Mouse (Mus musculus) G1E (cell line): Measurements from ENCODE around the gene Pus1. TPM values are rescaled to one million over a fixed set of nuclear protein-coding genes. Genes with fewer than 3 reads are reported as not detected.
A peak's percentile ranks its signal among the peaks of the same experiment; 100 is the strongest.

ENCODE experiments used
- ATAC-seq: 2 replicates; pipeline ENCODE4 v1.8.0; 2016; ENCODE audit warnings: mild to moderate bottlenecking; ENCODE audit not compliant: insufficient number of reproducible peaks, poor library complexity, low FRiP score, severe bottlenecking; ENCODE audit errors: extremely low read depth
- DNase-seq: peaks from one replicate; pipeline ENCODE4 v3.0.0; 2012; ENCODE audit warnings: low spot score
- H3K27me3 ChIP-seq: 2 replicates; pipeline ENCODE4 v1.6.1; 2012; ENCODE audit warnings: mild to moderate bottlenecking, low read length, inconsistent platforms; ENCODE audit not compliant: insufficient read depth
- H3K36me3 ChIP-seq: replicated peaks from 2 replicates; pipeline ENCODE3; 2012; ENCODE audit warnings: mild to moderate bottlenecking, inconsistent platforms
- H3K4me1 ChIP-seq: 2 replicates; pipeline ENCODE4 v1.6.1; 2012; ENCODE audit warnings: low read depth, low read length, inconsistent platforms, mixed read lengths; ENCODE audit not compliant: insufficient read depth
- H3K4me3 ChIP-seq: 2 replicates; pipeline ENCODE4 v1.5.1; 2012; ENCODE audit warnings: low read depth, mild to moderate bottlenecking, inconsistent platforms, low read length, moderate library complexity, mixed read lengths
- H3K9me3 ChIP-seq: replicated peaks from 2 replicates; pipeline ENCODE4 v1.6.1; 2012; ENCODE audit warnings: inconsistent platforms
- CTCF ChIP-seq: IDR thresholded peaks from 2 replicates; pipeline ENCODE4 v1.5.1; 2012; ENCODE audit warnings: low read depth, low read length, inconsistent platforms, mixed read lengths
- GATA1 ChIP-seq: IDR thresholded peaks from 2 replicates; pipeline ENCODE4 v1.6.1; 2012; ENCODE audit warnings: borderline replicate concordance, low read length, inconsistent platforms, mixed read lengths
- GATA2 ChIP-seq: IDR thresholded peaks from 2 replicates; pipeline ENCODE4 v1.6.1; 2012; ENCODE audit warnings: low read depth, low read length, inconsistent platforms, borderline replicate concordance
- POLR2AphosphoS5 ChIP-seq: IDR thresholded peaks from 2 replicates; pipeline ENCODE4 v1.6.1; 2012; ENCODE audit warnings: low read depth, low read length, inconsistent platforms; ENCODE audit not compliant: insufficient replicate concordance
- TAL1 ChIP-seq: conservative IDR thresholded peaks from 2 replicates; pipeline ENCODE4 v1.6.1; 2012; ENCODE audit warnings: low read depth, low read length, inconsistent platforms, mixed read lengths
- polyA plus RNA-seq: library from polyadenylated mRNA; stranded (reverse); fragments of >175 nt; gene quantifications from 2 replicates; pipeline ENCODE4 v1.2.3, GENCODE M21; 2012
- total RNA-seq, 2 experiments: library from RNA; stranded (forward) in 1 of 2; stranded (reverse) in 1 of 2; fragments of 200-1000 nt in 1 of 2; fragments of >200 nt in 1 of 2; fragmentation: Nextera tagmentation in 1 of 2; gene quantifications; 2 replicates each; pipeline ENCODE4 v1.2.3; 2014 to 2017

Pus1 gene
- total and polyA plus RNA-seq, 3 experiments = 17.8 to 143 (median 72.9) TPM

DNA sequence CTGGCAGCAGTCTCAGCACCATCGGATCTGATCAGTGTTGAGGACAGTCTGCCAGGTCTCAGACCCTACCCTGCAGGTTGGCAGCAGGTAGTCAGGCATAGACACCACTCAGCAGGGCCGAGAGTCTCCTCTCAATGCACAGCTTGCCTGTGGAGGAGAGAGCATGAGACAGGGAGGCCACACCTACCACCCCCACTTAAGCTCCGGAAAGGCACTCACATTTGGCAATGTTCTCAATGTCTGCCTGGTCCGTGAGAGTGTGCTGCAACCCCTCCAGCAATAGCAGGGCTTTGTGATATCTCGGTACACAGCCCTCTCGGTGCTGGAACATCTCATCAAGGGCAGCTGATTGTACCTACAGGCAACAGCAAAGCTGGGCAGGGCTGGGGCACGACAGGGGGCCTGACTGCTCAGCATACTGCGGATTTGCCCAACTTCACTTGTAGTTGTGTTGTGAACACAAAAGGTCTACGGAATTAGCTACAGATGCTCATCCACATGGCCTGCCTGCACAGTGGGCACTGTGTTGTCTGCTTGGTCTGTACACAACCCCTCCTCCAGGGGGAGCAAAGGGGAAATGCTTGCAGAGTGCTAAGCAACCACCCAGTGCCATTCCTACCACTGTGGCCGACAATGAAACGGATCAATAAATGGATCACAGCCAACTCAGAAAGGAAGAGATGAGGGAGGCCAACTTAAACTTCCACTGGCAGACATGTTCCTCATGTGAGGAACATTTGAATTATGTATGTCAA is 5.8 kb upstream of the Pus1 start:
- no peak for ATAC-seq
- H3K4me1 ChIP-seq = peaks cover 74% of the 10 kb centered on the region
- no peak overlapping the region for H3K4me3 ChIP-seq
- DNase-seq = no peak
- TF ChIP-seq CTCF (peak; percentile 43; the same call in 1 of the 2 replicates), POLR2AphosphoS5 (no peak), TAL1 (no peak)
- peaks cover 73% of the 10 kb centered on the region for H3K36me3 ChIP-seq
- no peaks in the 10 kb centered on the region for H3K9me3 ChIP-seq
- H3K27me3 ChIP-seq = no peaks in the 10 kb centered on the region

- Histone ChIP-seq H3K4me1 (peaks cover 70% of the 10 kb centered on the region), H3K27me3 (no peaks in the 10 kb centered on the region), H3K9me3 (no peaks in the 10 kb centered on the region), H3K4me3 (no peak overlapping the region), H3K36me3 (peaks cover 56% of the 10 kb centered on the region)
- no peak for DNase-seq
- TF ChIP-seq TAL1 = no peak
- no peak for TF ChIP-seq GATA1
- no peak for TF ChIP-seq CTCF
- no peak for TF ChIP-seq POLR2AphosphoS5
- no peak for TF ChIP-seq GATA2
- no peak for ATAC-seq
Observed at GRCm38 (mm10) chr5:110783150-110783549, 2.7 kb upstream of the Pus1 start.

- Histone ChIP-seq H3K4me3 (no peak overlapping the region; the same call in 1 of the 2 replicates), H3K4me1 (peaks cover 70% of the 10 kb centered on the region), H3K36me3 (peaks cover 56% of the 10 kb centered on the region), H3K9me3 (no peaks in the 10 kb centered on the region), H3K27me3 (no peaks in the 10 kb centered on the region)
- ATAC-seq (no peak), DNase-seq (no peak)
- no peak for TF ChIP-seq POLR2AphosphoS5
- no peak for TF ChIP-seq TAL1
- no peak for TF ChIP-seq GATA1
- no peak for TF ChIP-seq GATA2
- TF ChIP-seq CTCF = no peak
Observed at GRCm38 (mm10) chr5:110781529-110782238, 1.2 kb upstream of the Pus1 start.

GRCm38 (mm10) chr5:110780761-110781528 is 486 bp upstream of the Pus1 start:
- Histone ChIP-seq H3K4me3 (peak overlapping the region; percentile 90), H3K4me1 (peaks cover 70% of the 10 kb centered on the region), H3K27me3 (no peaks in the 10 kb centered on the region), H3K9me3 (no peaks in the 10 kb centered on the region), H3K36me3 (peaks cover 56% of the 10 kb centered on the region)
- no peak for DNase-seq
- TF ChIP-seq CTCF = no peak
- no peak for TF ChIP-seq TAL1
- no peak for TF ChIP-seq GATA1
- ATAC-seq = no peak

- H3K27me3 ChIP-seq = no peaks in the 10 kb centered on the region
- H3K36me3 ChIP-seq = peaks cover 60% of the 10 kb centered on the region
- DNase-seq (no peak), ATAC-seq (no peak)
- no peaks in the 10 kb centered on the region for H3K9me3 ChIP-seq
- H3K4me3 ChIP-seq = peak overlapping the region; percentile 90
- TF ChIP-seq TAL1 (no peak), CTCF (no peak), GATA1 (no peak), GATA2 (no peak), POLR2AphosphoS5 (no peak)
- peaks cover 83% of the 10 kb centered on the region for H3K4me1 ChIP-seq
Observed at GRCm38 (mm10) chr5:110779276-110779997, 1.0 kb downstream of the Pus1 start.

- H3K36me3 ChIP-seq = peaks cover 66% of the 10 kb centered on the region
- H3K27me3 ChIP-seq = no peaks in the 10 kb centered on the region
- no peaks in the 10 kb centered on the region for H3K9me3 ChIP-seq
- DNase-seq (no peak), ATAC-seq (no peak)
- H3K4me3 ChIP-seq = peak overlapping the region; percentile 41; the same call in 1 of the 2 replicates
- peaks cover 88% of the 10 kb centered on the region for H3K4me1 ChIP-seq
- TF ChIP-seq TAL1 = no peak
Observed at GRCm38 (mm10) chr5:110778263-110778662, 2.2 kb downstream of the Pus1 start.
